In genomic region chr9:96506011-96506498, GRCm38 (mm10) we compare ENCODE assay signal across 8 mouse cellular contexts. TPM values are rescaled to one million over a fixed set of nuclear protein-coding genes. Genes with fewer than 3 reads are reported as not detected.
A peak's percentile ranks its signal among the peaks of the same experiment; 100 is the strongest.
DNase-seq lines count a peak whose midpoint lies in the region; ATAC-seq and TF ChIP-seq lines count a peak whose summit lies in the region.

No protein-coding gene starts in this region.

- H3K27ac ChIP-seq in midbrain, postnatal 0 days (ENCODE audit: low read depth, low read length), result peak overlapping the region; percentile 48; the same call in 1 of the 2 replicates

- H3K9ac ChIP-seq in midbrain, postnatal 0 days (replicated peaks; ENCODE audit: low read length, poor library complexity, severe bottlenecking), result 0 out of 2 replicates have a peak overlapping the region, but pooled peaks have one; percentile 24

- 8% methylated on average over 10 of the region's 10 CpGs for WGBS in midbrain, postnatal 0 days

- H3K4me1 ChIP-seq in midbrain, postnatal 0 days (ENCODE audit: insufficient read depth, low read length), result peaks cover 4% of the 10 kb centered on the region; the same call in 1 of the 2 replicates

- H3K36me3 ChIP-seq in midbrain, postnatal 0 days (ENCODE audit: insufficient read depth, low read length), result no peaks in the 10 kb centered on the region

- no peaks in the 10 kb centered on the region for H3K27me3 ChIP-seq in midbrain, postnatal 0 days (ENCODE audit: insufficient read depth, low read length)

- TF ChIP-seq CTCF in midbrain, postnatal 0 days (IDR thresholded peaks at IDR 0.05), result no peak

- 0 out of 2 replicates have a peak overlapping the region, but pooled peaks have one; percentile 3 for H3K4me3 ChIP-seq in midbrain, postnatal 0 days (ENCODE audit: low read depth, low read length)

- no peaks in the 10 kb centered on the region for H3K9me3 ChIP-seq in midbrain, postnatal 0 days (ENCODE audit: low read length)

- peak; percentile 23 for DNase-seq in gastrocnemius, postnatal 10 days
- DNase-seq in gastrocnemius, adult 18-20 months (ENCODE audit: low spot score), result no peak
- peak; percentile 68 to 72 for DNase-seq in adrenal gland, postnatal 36 days
- peak; percentile 29 for DNase-seq in gastrocnemius, postnatal 25 days
- peak; percentile 56 for DNase-seq in layer of hippocampus, adult 9-11 months
- peak; percentile 89 for DNase-seq in midbrain, postnatal 0 days (ENCODE audit: low spot score)
- DNase-seq in liver, result no peak

- ATAC-seq in midbrain, postnatal 0 days (ENCODE audit: low FRiP score), result peak; percentile 94
- no peak for ATAC-seq in megakaryocyte-erythroid progenitor cell, adult 5-6 weeks (replicated peaks; ENCODE audit: low FRiP score, low TSS enrichment, poor library complexity, severe bottlenecking)

- H3K4me2 ChIP-seq in midbrain, postnatal 0 days (ENCODE audit: low read depth, low read length, poor library complexity, severe bottlenecking), result peak overlapping the region; percentile 43

RNA-seq across cellular contexts. Expression of gene Gm28729, which starts 19.0 kb away (rescaled TPM):
- total RNA-seq in gastrocnemius, postnatal 10 days (2021), result 1 to 10 TPM in 1 of 2 experiments, under 1 TPM in 1; 0.89 to 1.3 TPM
- total RNA-seq in gastrocnemius, adult 18-20 months (2021), result not detected
- not detected for total RNA-seq in adrenal gland, postnatal 36 days (2021)
- total RNA-seq in gastrocnemius, postnatal 25 days (2021), result under 1 TPM; 0.13 to 0.19 TPM
- total RNA-seq in midbrain, postnatal 0 days (2014; rRNA removed), result 0.57 and 0.60 TPM in 2 replicates
- 0.20 and 0.47 TPM in 2 replicates for polyA plus RNA-seq in midbrain, postnatal 0 days (2015; fragmentation: Nextera tagmentation; extraction: Ambion mirVana)
- total RNA-seq in megakaryocyte-erythroid progenitor cell, adult 5-6 weeks (2014; fragmentation: Nextera tagmentation), result not detected in 2 replicates
- not detected in 2 replicates for total RNA-seq in megakaryocyte-erythroid progenitor cell, adult 5-6 weeks (2017)

RNA-seq across cellular contexts. Expression of gene Rnf7, which starts 27.6 kb away (rescaled TPM):
- 10 to 100 TPM; 75.8 to 85.4 TPM for total RNA-seq in gastrocnemius, postnatal 10 days (2021)
- total RNA-seq in gastrocnemius, adult 18-20 months (2021), result 10 to 100 TPM; 63.8 to 71.8 TPM
- 10 to 100 TPM; 74.9 to 79.7 TPM for total RNA-seq in adrenal gland, postnatal 36 days (2021)
- total RNA-seq in gastrocnemius, postnatal 25 days (2021), result 10 to 100 TPM; 62.9 to 65.7 TPM
- 267 and 406 TPM in 2 replicates for total RNA-seq in midbrain, postnatal 0 days (2014; rRNA removed)
- 215 and 217 TPM in 2 replicates for polyA plus RNA-seq in midbrain, postnatal 0 days (2015; fragmentation: Nextera tagmentation; extraction: Ambion mirVana)
- total RNA-seq in megakaryocyte-erythroid progenitor cell, adult 5-6 weeks (2014; fragmentation: Nextera tagmentation), result 79.3 and 98.7 TPM in 2 replicates
- 30.5 and 54.9 TPM in 2 replicates for total RNA-seq in megakaryocyte-erythroid progenitor cell, adult 5-6 weeks (2017)

Comparison
In these comparisons a context has a peak if more than half of its experiments do, and no peak if none do; other contexts are left out.
1. DNase-seq: peak in gastrocnemius, postnatal 10 days (single experiment), adrenal gland, postnatal 36 days (2 of 2), gastrocnemius, postnatal 25 days (single experiment), layer of hippocampus, adult 9-11 months (single experiment) and midbrain, postnatal 0 days (single experiment); none in gastrocnemius, adult 18-20 months (single experiment) and liver (single experiment).